Mouse (Mus musculus) heart, embryonic 14.5 days (tissue): Measurements from ENCODE around the gene Mrpl40. TPM values are rescaled to one million over a fixed set of nuclear protein-coding genes. Genes with fewer than 3 reads are reported as not detected.
A peak's percentile ranks its signal among the peaks of the same experiment; 100 is the strongest.

Experiments
- ATAC-seq: fragments of 200-750 bp; cut with Nextera tagmentation; 2 replicates; pipeline ENCODE4 v1.8.0; 2017; ENCODE audit warnings: low read depth, moderate TSS enrichment; ENCODE audit not compliant: insufficient number of reproducible peaks, insufficient read depth, low FRiP score
- H3K27ac ChIP-seq, 2 experiments: fragments of 200-500 bp in 1 of 2; fragments of 300-500 bp in 1 of 2; sonication (generic) in 1 of 2; replicated peaks in 1 of 2; 2 replicates each; pipeline ENCODE4 v1.5.1; 2012 to 2014; ENCODE audit warnings: low read depth in 2 of 2, low read length in 2 of 2, control low read depth in 1 of 2, mild to moderate bottlenecking in 1 of 2, mixed read lengths in 1 of 2; ENCODE audit not compliant: control insufficient read depth in 1 of 2, insufficient read depth in 1 of 2
- H3K27me3 ChIP-seq: fragments of 300-500 bp; sonication (generic); 2 replicates; pipeline ENCODE4 v1.6.1; 2014; ENCODE audit warnings: mild to moderate bottlenecking, low read length, control low read depth; ENCODE audit not compliant: control insufficient read depth, insufficient read depth
- H3K36me3 ChIP-seq: fragments of 300-500 bp; sonication (generic); 2 replicates; pipeline ENCODE4 v1.6.1; 2014; ENCODE audit warnings: mild to moderate bottlenecking, control low read depth, low read length, mixed read lengths; ENCODE audit not compliant: control insufficient read depth, insufficient read depth
- H3K4me1 ChIP-seq, 2 experiments: fragments of 200-500 bp in 1 of 2; fragments of 300-500 bp in 1 of 2; sonication (generic) in 1 of 2; 2 replicates each; pipeline ENCODE4 v1.6.1; 2012 to 2014; ENCODE audit warnings: low read length in 2 of 2, control low read depth in 1 of 2, mixed read lengths in 1 of 2; ENCODE audit not compliant: control insufficient read depth in 2 of 2, insufficient read depth in 2 of 2
- H3K4me2 ChIP-seq: fragments of 300-500 bp; sonication (generic); 2 replicates; pipeline ENCODE4 v1.6.1; 2014; ENCODE audit warnings: mild to moderate bottlenecking, low read length
- H3K4me3 ChIP-seq, 2 experiments: fragments of 200-500 bp in 1 of 2; fragments of 300-500 bp in 1 of 2; sonication (generic) in 1 of 2; 2 replicates each; pipeline ENCODE4 v1.5.1; 2012 to 2014; ENCODE audit warnings: low read length in 2 of 2, mild to moderate bottlenecking in 2 of 2, control low read depth in 1 of 2, low read depth in 1 of 2, moderate library complexity in 1 of 2; ENCODE audit not compliant: control insufficient read depth in 1 of 2, insufficient read depth in 1 of 2
- H3K9ac ChIP-seq: fragments of 300-500 bp; sonication (generic); 2 replicates; pipeline ENCODE4 v1.6.1; 2014; ENCODE audit warnings: mild to moderate bottlenecking, low read length
- H3K9me3 ChIP-seq: fragments of 300-500 bp; sonication (generic); 2 replicates; pipeline ENCODE4 v1.6.1; 2016; ENCODE audit warnings: low read length, control low read depth; ENCODE audit not compliant: control insufficient read depth
- WGBS: fragments of 180-500 bp; shearing (Covaris S2); extraction: QIAGEN DNeasy Blood & Tissue Kit; methylation state at CpG from one replicate; pipeline ENCODE4 v1.1.7; 2014; 5-methylcytosine and 5-hydroxymethylcytosine counted together
- polyA plus RNA-seq: library from polyadenylated mRNA; unstranded; fragments of >200 nt; fragmentation: Nextera tagmentation; extraction: Ambion mirVana; gene quantifications from 2 replicates; pipeline ENCODE4 v1.2.1, GENCODE M21; 2014

The Mrpl40 gene
- 90.5 and 93.1 TPM in 2 replicates for polyA plus RNA-seq

GRCm38 (mm10) chr16:18876442-18877308 is at the start of gene Mrpl40, which contains the start of gene Hira:
Gene Mrpl40, minus strand, starts transcription at chr16:18876862.
Gene Hira, plus strand, starts transcription at chr16:18877037.
- peak within 1 kb of the TSS; percentile 92 for H3K9ac ChIP-seq
- peaks cover 41% of the 10 kb centered on the region for H3K36me3 ChIP-seq
- peak within 1 kb of the TSS; percentile 90 to 94 for H3K27ac ChIP-seq
- no peaks in the 10 kb centered on the region for H3K9me3 ChIP-seq
- peaks cover 0 to 5% of the 10 kb centered on the region in 2 experiments; a peak in 2 of 4 replicates for H3K4me1 ChIP-seq
- no peaks in the 10 kb centered on the region for H3K27me3 ChIP-seq
- H3K4me2 ChIP-seq: peak within 1 kb of the TSS; percentile 82
- peak within 1 kb of the TSS; percentile 88 to 94 for H3K4me3 ChIP-seq
- WGBS: under 1% methylated on average over 91 of the region's 93 CpGs
- peak; percentile 93 for ATAC-seq

DNA sequence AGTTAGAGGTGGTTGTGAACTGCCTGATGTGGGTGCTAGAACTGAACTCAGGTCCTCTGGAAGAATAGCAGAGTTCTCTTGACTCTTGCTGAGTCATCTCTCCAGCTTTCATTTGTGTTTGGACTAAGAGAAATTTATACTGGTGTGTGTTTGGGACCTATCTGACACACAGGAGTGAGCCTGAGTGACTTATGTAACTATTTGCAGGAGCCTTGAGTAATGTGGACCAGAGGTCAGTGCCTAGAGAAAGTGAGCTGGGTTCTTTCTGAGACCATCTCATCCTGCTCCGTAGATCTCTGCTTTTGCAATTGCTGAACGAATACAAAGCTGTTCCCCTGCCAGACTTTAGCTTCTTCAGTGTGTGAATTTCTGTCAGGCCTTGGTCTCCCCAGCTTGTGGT is 45.1 kb upstream of the Mrpl40 start:
- peaks cover 97% of the 10 kb centered on the region for H3K36me3 ChIP-seq
- WGBS: 89% methylated on average over 2 of the region's 2 CpGs
- no peaks in the 10 kb centered on the region for H3K9me3 ChIP-seq
- ATAC-seq: no peak
- H3K9ac ChIP-seq: no peak overlapping the region
- no peak overlapping the region for H3K27ac ChIP-seq
- no peak overlapping the region for H3K4me2 ChIP-seq
- H3K4me3 ChIP-seq: no peak overlapping the region
- no peaks in the 10 kb centered on the region for H3K4me1 ChIP-seq
- H3K27me3 ChIP-seq: no peaks in the 10 kb centered on the region

DNA sequence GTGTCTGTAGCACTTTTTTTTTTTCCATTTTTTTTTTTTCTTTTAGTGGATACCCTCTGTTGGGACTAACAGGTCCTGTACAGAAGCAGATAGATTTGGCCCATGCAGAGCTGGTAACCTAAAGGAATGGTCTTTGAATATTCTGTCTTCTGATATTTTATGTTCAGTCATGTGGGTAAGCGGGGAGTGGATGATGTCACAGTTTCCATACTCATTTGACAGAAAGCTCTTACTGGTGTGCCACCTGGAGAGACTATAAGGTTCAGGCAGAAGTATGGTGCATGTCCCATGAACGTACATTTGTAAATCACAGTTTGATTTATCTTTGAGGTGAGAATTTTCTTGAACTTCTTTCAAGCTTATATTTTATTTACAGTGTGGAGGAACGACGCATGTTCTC is 39.4 kb upstream of the Mrpl40 start:
- 90% methylated on average over 4 of the region's 4 CpGs for WGBS
- Histone ChIP-seq H3K4me3 (no peak overlapping the region), H3K36me3 (peaks cover 81% of the 10 kb centered on the region)

GRCm38 (mm10) chr16:18905648-18906047 is 29.0 kb upstream of the Mrpl40 start:
- no peak overlapping the region for H3K27ac ChIP-seq

More for the DNA sequence above, 39.4 kb upstream of the Mrpl40 start:
- no peaks in the 10 kb centered on the region for H3K9me3 ChIP-seq
- no peak overlapping the region for H3K9ac ChIP-seq
- ATAC-seq: no peak
- H3K27ac ChIP-seq: no peak overlapping the region
- no peaks in the 10 kb centered on the region for H3K27me3 ChIP-seq
- H3K4me1 ChIP-seq: no peaks in the 10 kb centered on the region
- no peak overlapping the region for H3K4me2 ChIP-seq

DNA sequence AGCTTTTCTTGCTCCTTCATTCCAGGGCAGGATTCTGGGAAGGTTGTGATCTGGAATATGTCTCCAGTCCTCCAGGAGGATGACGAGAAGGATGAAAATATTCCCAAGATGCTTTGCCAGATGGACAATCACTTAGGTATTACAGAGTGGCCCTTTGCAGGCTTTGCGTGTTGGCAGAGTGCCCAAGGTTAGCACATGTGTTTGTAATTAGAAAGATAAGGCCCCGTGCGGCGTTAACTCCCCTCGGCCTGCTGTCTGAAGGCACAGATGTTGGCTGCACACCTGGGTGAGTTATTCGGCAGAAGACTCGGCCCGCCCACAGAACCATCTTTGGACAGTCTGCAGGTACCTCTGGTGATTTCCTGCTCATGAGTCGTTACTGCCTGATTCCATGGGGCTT is 19.8 kb upstream of the Mrpl40 start:
- H3K27me3 ChIP-seq: no peaks in the 10 kb centered on the region
- H3K27ac ChIP-seq: no peak overlapping the region
- H3K9me3 ChIP-seq: no peaks in the 10 kb centered on the region
- ATAC-seq: no peak
- peaks cover 2 to 6% of the 10 kb centered on the region in 2 experiments; a peak in 3 of 4 replicates for H3K4me1 ChIP-seq
- H3K36me3 ChIP-seq: peaks cover 67% of the 10 kb centered on the region
- no peak overlapping the region for H3K4me2 ChIP-seq
- no peak overlapping the region for H3K9ac ChIP-seq
- no peak overlapping the region for H3K4me3 ChIP-seq
- 42% methylated on average over 10 of the region's 10 CpGs for WGBS

More at GRCm38 (mm10) chr16:18905648-18906047, 29.0 kb upstream of the Mrpl40 start:
- Histone ChIP-seq H3K27me3 (no peaks in the 10 kb centered on the region), H3K36me3 (peaks cover 73% of the 10 kb centered on the region), H3K4me3 (no peak overlapping the region), H3K4me2 (no peak overlapping the region), H3K4me1 (no peaks in the 10 kb centered on the region), H3K9me3 (no peaks in the 10 kb centered on the region), H3K9ac (no peak overlapping the region)
- ATAC-seq: no peak
- 96% methylated on average over 1 of the region's 1 CpGs for WGBS

DNA sequence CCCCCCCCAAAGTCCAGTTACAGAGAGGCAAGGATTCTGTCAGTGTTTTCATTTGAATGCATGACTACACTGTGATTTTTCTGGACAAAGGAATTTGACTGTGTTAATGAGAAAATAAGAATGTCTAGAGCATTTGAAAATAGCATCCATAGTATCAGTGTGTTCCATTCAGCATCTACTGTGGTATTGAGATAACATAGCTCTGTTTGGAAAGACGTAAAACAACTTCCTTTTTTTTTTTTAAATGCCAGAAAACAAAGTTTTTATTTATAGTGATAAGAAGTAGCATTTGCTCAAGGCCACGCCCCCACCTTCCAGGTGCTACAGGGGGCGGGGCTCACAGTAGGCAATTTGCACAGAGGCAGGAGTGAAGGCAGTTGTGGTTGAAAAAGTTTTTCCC is 18.6 kb upstream of the Mrpl40 start:
- peaks cover 55% of the 10 kb centered on the region for H3K36me3 ChIP-seq
- 74% methylated on average over 3 of the region's 3 CpGs for WGBS
- no peaks in the 10 kb centered on the region for H3K27me3 ChIP-seq
- no peak overlapping the region for H3K27ac ChIP-seq
- no peak overlapping the region for H3K4me2 ChIP-seq
- H3K4me1 ChIP-seq: peaks cover 2 to 6% of the 10 kb centered on the region in 2 experiments; a peak in 3 of 4 replicates
- no peak for ATAC-seq
- H3K4me3 ChIP-seq: no peak overlapping the region
- H3K9ac ChIP-seq: no peak overlapping the region
- H3K9me3 ChIP-seq: no peaks in the 10 kb centered on the region

GRCm38 (mm10) chr16:18893840-18894372 is 17.2 kb upstream of the Mrpl40 start:
- WGBS: 78% methylated on average over 4 of the region's 4 CpGs
- no peak for ATAC-seq
- Histone ChIP-seq H3K4me2 (no peak overlapping the region), H3K4me3 (no peak overlapping the region), H3K4me1 (peaks cover 2 to 6% of the 10 kb centered on the region in 2 experiments; a peak in 3 of 4 replicates), H3K9ac (no peak overlapping the region), H3K36me3 (peaks cover 41% of the 10 kb centered on the region), H3K27ac (no peak overlapping the region), H3K27me3 (no peaks in the 10 kb centered on the region), H3K9me3 (no peaks in the 10 kb centered on the region)
